Mouse (Mus musculus): ENCODE measurements around the gene Prdm10. TPM values are rescaled to one million over a fixed set of nuclear protein-coding genes. Genes with fewer than 3 reads are reported as not detected.
A peak's percentile ranks its signal among the peaks of the same experiment; 100 is the strongest.

Gene Prdm10
- polyA plus RNA-seq, 1 experiment from 2014 or later: 1.1 TPM

GRCm38 (mm10) chr9:31240522-31241207 lies 39.7 kb upstream of the Prdm10 start:
- Histone ChIP-seq H3K36me3 (ENCODE audit: control insufficient read depth, insufficient read depth, low read length) (no peaks in the 10 kb centered on the region), H3K27ac (replicated peaks) (0 out of 2 replicates have a peak overlapping the region, but pooled peaks have one; percentile 2), H3K27me3 (ENCODE audit: control insufficient read depth, insufficient read depth, low read length) (no peaks in the 10 kb centered on the region), H3K4me1 (replicated peaks; ENCODE audit: control insufficient read depth, insufficient read depth) (peaks cover under 1% of the 10 kb centered on the region; the same call in 1 of the 2 replicates), H3K9me3 (ENCODE audit: control insufficient read depth, low read length) (no peaks in the 10 kb centered on the region), H3K4me2 (replicated peaks; ENCODE audit: low read depth) (no peak overlapping the region), H3K9ac (ENCODE audit: low read length) (no peak overlapping the region), H3K4me3 (ENCODE audit: low read depth, low read length) (no peak overlapping the region)
- ATAC-seq (ENCODE audit: low FRiP score, low TSS enrichment) (peak; percentile 63; the same call in 1 of the 2 replicates), DNase-seq (ENCODE audit: low spot score) (no peak)
- WGBS: 51% methylated on average over 8 of the region's 8 CpGs
- TF ChIP-seq EP300 (optimal IDR thresholded peaks at IDR 0.05): no peak
- TF ChIP-seq CTCF (IDR thresholded peaks at IDR 0.05; ENCODE audit: low read depth): no peak

- ATAC-seq (ENCODE audit: low FRiP score, low TSS enrichment): 0 out of 2 replicates have a peak, but pooled peaks have one; percentile 25
- H3K9me3 ChIP-seq (ENCODE audit: control insufficient read depth, low read length): no peaks in the 10 kb centered on the region
- H3K27ac ChIP-seq (replicated peaks): 0 out of 2 replicates have a peak overlapping the region, but pooled peaks have one; percentile 2
- no peak overlapping the region for H3K4me2 ChIP-seq (replicated peaks; ENCODE audit: low read depth)
- no peaks in the 10 kb centered on the region for H3K27me3 ChIP-seq (ENCODE audit: control insufficient read depth, insufficient read depth, low read length)
- no peaks in the 10 kb centered on the region for H3K4me1 ChIP-seq (replicated peaks; ENCODE audit: control insufficient read depth, insufficient read depth)
- TF ChIP-seq EP300 (optimal IDR thresholded peaks at IDR 0.05) (no peak), CTCF (IDR thresholded peaks at IDR 0.05; ENCODE audit: low read depth) (no peak)
- DNase-seq (ENCODE audit: low spot score): no peak
- 69% methylated on average over 7 of the region's 7 CpGs for WGBS
- H3K9ac ChIP-seq (ENCODE audit: low read length): no peak overlapping the region
- H3K4me3 ChIP-seq (ENCODE audit: low read depth, low read length): no peak overlapping the region
- H3K36me3 ChIP-seq (ENCODE audit: control insufficient read depth, insufficient read depth, low read length): no peaks in the 10 kb centered on the region
Measured at GRCm38 (mm10) chr9:31241208-31241699, 39.1 kb upstream of the Prdm10 start.

- TF ChIP-seq CTCF (IDR thresholded peaks at IDR 0.05; ENCODE audit: low read depth) (no peak), EP300 (optimal IDR thresholded peaks at IDR 0.05) (no peak)
- no peak for ATAC-seq (ENCODE audit: low FRiP score, low TSS enrichment)
Measured at GRCm38 (mm10) chr9:31243306-31243938, 36.9 kb upstream of the Prdm10 start.

GRCm38 (mm10) chr9:31243939-31244333 lies 36.4 kb upstream of the Prdm10 start:
- ATAC-seq (ENCODE audit: low FRiP score, low TSS enrichment): no peak
- Histone ChIP-seq H3K9me3 (ENCODE audit: control insufficient read depth, low read length) (no peaks in the 10 kb centered on the region), H3K36me3 (ENCODE audit: control insufficient read depth, insufficient read depth, low read length) (no peaks in the 10 kb centered on the region), H3K27ac (replicated peaks) (no peak overlapping the region), H3K4me3 (ENCODE audit: low read depth, low read length) (no peak overlapping the region), H3K4me1 (replicated peaks; ENCODE audit: control insufficient read depth, insufficient read depth) (no peaks in the 10 kb centered on the region), H3K9ac (ENCODE audit: low read length) (no peak overlapping the region), H3K4me2 (replicated peaks; ENCODE audit: low read depth) (no peak overlapping the region), H3K27me3 (ENCODE audit: control insufficient read depth, insufficient read depth, low read length) (no peaks in the 10 kb centered on the region)
- 76% methylated on average over 5 of the region's 5 CpGs for WGBS
- TF ChIP-seq CTCF (IDR thresholded peaks at IDR 0.05; ENCODE audit: low read depth) (no peak), EP300 (optimal IDR thresholded peaks at IDR 0.05) (no peak)
- no peak for DNase-seq (ENCODE audit: low spot score)

More at GRCm38 (mm10) chr9:31243306-31243938, 36.9 kb upstream of the Prdm10 start:
- Histone ChIP-seq H3K9ac (ENCODE audit: low read length) (no peak overlapping the region), H3K4me3 (ENCODE audit: low read depth, low read length) (no peak overlapping the region), H3K36me3 (ENCODE audit: control insufficient read depth, insufficient read depth, low read length) (no peaks in the 10 kb centered on the region), H3K27me3 (ENCODE audit: control insufficient read depth, insufficient read depth, low read length) (no peaks in the 10 kb centered on the region), H3K4me1 (replicated peaks; ENCODE audit: control insufficient read depth, insufficient read depth) (no peaks in the 10 kb centered on the region), H3K27ac (replicated peaks) (no peak overlapping the region), H3K4me2 (replicated peaks; ENCODE audit: low read depth) (no peak overlapping the region), H3K9me3 (ENCODE audit: control insufficient read depth, low read length) (no peaks in the 10 kb centered on the region)
- WGBS: 46% methylated on average over 18 of the region's 18 CpGs
- DNase-seq (ENCODE audit: low spot score): no peak

GRCm38 (mm10) chr9:31245006-31245405 lies 35.3 kb upstream of the Prdm10 start:
- WGBS: 82% methylated on average over 6 of the region's 6 CpGs
- Histone ChIP-seq H3K36me3 (ENCODE audit: control insufficient read depth, insufficient read depth, low read length) (no peaks in the 10 kb centered on the region), H3K9ac (ENCODE audit: low read length) (no peak overlapping the region), H3K4me2 (replicated peaks; ENCODE audit: low read depth) (no peak overlapping the region), H3K27me3 (ENCODE audit: control insufficient read depth, insufficient read depth, low read length) (no peaks in the 10 kb centered on the region), H3K4me1 (replicated peaks; ENCODE audit: control insufficient read depth, insufficient read depth) (no peaks in the 10 kb centered on the region), H3K27ac (replicated peaks) (no peak overlapping the region), H3K4me3 (ENCODE audit: low read depth, low read length) (no peak overlapping the region), H3K9me3 (ENCODE audit: control insufficient read depth, low read length) (no peaks in the 10 kb centered on the region)
- no peak for TF ChIP-seq CTCF (IDR thresholded peaks at IDR 0.05; ENCODE audit: low read depth)
- TF ChIP-seq EP300 (optimal IDR thresholded peaks at IDR 0.05): no peak
- DNase-seq (ENCODE audit: low spot score): no peak
- no peak for ATAC-seq (ENCODE audit: low FRiP score, low TSS enrichment)

GRCm38 (mm10) chr9:31246421-31246820 lies 33.9 kb upstream of the Prdm10 start:
- ATAC-seq (ENCODE audit: low FRiP score, low TSS enrichment) (peak; percentile 90), DNase-seq (ENCODE audit: low spot score) (no peak)
- no peak overlapping the region for H3K4me3 ChIP-seq (ENCODE audit: low read depth, low read length)
- no peak overlapping the region for H3K9ac ChIP-seq (ENCODE audit: low read length)
- H3K9me3 ChIP-seq (ENCODE audit: control insufficient read depth, low read length): no peaks in the 10 kb centered on the region
- no peak overlapping the region for H3K4me2 ChIP-seq (replicated peaks; ENCODE audit: low read depth)
- no peaks in the 10 kb centered on the region for H3K36me3 ChIP-seq (ENCODE audit: control insufficient read depth, insufficient read depth, low read length)
- no peaks in the 10 kb centered on the region for H3K27me3 ChIP-seq (ENCODE audit: control insufficient read depth, insufficient read depth, low read length)
- H3K27ac ChIP-seq (replicated peaks): no peak overlapping the region
- no peaks in the 10 kb centered on the region for H3K4me1 ChIP-seq (replicated peaks; ENCODE audit: control insufficient read depth, insufficient read depth)
- TF ChIP-seq CTCF (IDR thresholded peaks at IDR 0.05; ENCODE audit: low read depth): no peak
- no peak for TF ChIP-seq EP300 (optimal IDR thresholded peaks at IDR 0.05)
- 45% methylated on average over 6 of the region's 6 CpGs for WGBS
